Mouse (Mus musculus) MEL (cell line): ENCODE measurements around the gene Agpat4.
"Not testable (repeated sequence)": the region's sequence is repeated elsewhere in the genome, so short reads cannot be mapped to it uniquely, and the experiment has no call there.

Experiments
- CHD2 ChIP-seq: IDR thresholded peaks from 2 replicates; pipeline ENCODE4 v1.6.1; 2011; ENCODE audit warnings: low read length, improper control_type of control experiment
- CTCF ChIP-seq, 3 experiments: IDR thresholded peaks in 2 of 3; conservative IDR thresholded peaks in 1 of 3; 2 replicates each; pipeline ENCODE4 v1.5.1; 2011 to 2012; ENCODE audit warnings: low read length in 3 of 3, low read depth in 2 of 3, mild to moderate bottlenecking in 2 of 3, improper control_type of control experiment in 1 of 3, inconsistent platforms in 1 of 3, mixed read lengths in 1 of 3, moderate library complexity in 1 of 3; ENCODE audit not compliant: control insufficient read depth in 1 of 3, insufficient read depth in 1 of 3, poor library complexity in 1 of 3, severe bottlenecking in 1 of 3
- MEF2A ChIP-seq: IDR thresholded peaks from 2 replicates; pipeline ENCODE4 v1.6.1; 2014; ENCODE audit warnings: low read depth, mild to moderate bottlenecking, inconsistent platforms, low read length, improper control_type of control experiment; ENCODE audit not compliant: poor library complexity, insufficient replicate concordance, severe bottlenecking; ENCODE audit errors: extremely low read depth
- TCF12 ChIP-seq: IDR thresholded peaks from 2 replicates; pipeline ENCODE4 v1.6.1; 2014; ENCODE audit warnings: low read depth, mild to moderate bottlenecking, inconsistent platforms, low read length, improper control_type of control experiment, moderate library complexity
- USF1 ChIP-seq: IDR thresholded peaks from 2 replicates; pipeline ENCODE4 v1.6.1; 2014; ENCODE audit warnings: low read depth, mild to moderate bottlenecking, inconsistent platforms, low read length, improper control_type of control experiment, moderate library complexity

- not testable (repeated sequence) for TF ChIP-seq MEF2A; TCF12; CTCF (IDR thresholded peaks at IDR 0.05 in 2 of 3, conservative IDR thresholded peaks at IDR 0.05 in 1 of 3; ENCODE audit: control insufficient read depth in 1 of 3, insufficient read depth in 1 of 3, low read depth in 2 of 3, low read length in 3 of 3, poor library complexity in 1 of 3, severe bottlenecking in 1 of 3); USF1; CHD2
Measured at GRCm38 (mm10) chr17:12224551-12224950, 106.0 kb downstream of the Agpat4 start.
